Mouse (Mus musculus): ENCODE results near the gene Eif4a2.

Eif4a2 gene

DNA sequence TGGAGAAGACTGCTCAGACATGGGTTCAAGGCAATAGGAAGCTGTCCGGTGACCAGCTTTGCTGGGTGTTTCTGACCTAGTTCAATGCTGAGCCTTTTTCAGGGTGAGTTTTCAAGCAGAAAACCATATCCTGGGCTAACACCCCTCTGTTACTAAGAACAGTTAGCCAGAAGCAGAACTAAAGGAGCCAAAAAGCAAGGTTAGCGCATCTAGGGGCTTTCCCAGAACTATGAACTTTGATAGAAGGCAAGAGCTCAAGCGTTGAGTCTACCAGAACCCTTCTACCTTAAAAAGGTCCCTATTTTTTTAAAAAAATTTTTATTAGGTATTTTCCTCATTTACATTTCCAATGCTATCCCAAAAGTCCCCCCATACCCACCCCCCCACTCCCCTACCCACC is 33.7 kb downstream of the Eif4a2 start:
- no peak for DNase-seq (ENCODE audit: low spot score in 2 of 2)

DNA sequence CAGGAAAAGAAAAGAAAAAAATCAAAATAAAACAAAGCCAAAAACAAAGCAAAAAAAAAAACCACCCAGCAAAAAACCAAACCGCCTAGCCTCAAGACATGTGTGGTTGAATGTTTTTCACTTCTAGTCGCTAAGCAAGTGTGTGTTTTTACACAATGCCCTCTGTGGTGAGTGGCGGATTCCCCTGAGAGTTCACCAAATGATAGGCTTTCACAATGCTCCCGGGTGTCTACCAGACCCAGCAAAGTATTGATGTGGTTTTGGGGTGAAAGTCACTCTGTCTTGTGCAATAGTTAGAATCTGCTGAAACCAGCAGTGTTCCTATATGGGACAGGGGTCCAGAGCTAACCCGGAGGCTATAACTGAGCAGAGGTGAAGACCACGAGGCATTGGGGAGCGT is 37.1 kb downstream of the Eif4a2 start:
- peak in 1 of 2 experiments; percentile 28 for DNase-seq (ENCODE audit: low spot score in 2 of 2)

DNA sequence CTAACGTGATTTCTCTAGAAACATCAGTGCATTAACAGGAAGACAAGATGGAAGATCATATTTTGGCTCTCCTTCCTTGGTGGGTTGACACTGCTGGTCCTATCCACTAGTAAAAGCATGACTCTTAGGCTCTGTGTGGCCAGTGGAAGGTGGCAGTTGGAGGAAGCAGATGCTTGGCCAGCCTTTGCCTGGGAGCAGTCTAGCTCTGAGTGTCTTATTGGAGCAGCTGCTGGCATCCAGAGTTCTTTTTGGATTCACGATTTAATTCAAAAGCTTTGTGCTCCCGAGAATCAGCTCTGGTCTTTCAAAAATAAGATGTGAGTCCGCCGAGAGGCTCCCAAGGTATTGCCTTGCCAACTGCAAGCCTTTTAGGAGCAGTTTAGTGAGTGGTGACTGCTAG is 38.0 kb downstream of the Eif4a2 start:
- DNase-seq (ENCODE audit: low spot score in 2 of 2), result no peak

DNA sequence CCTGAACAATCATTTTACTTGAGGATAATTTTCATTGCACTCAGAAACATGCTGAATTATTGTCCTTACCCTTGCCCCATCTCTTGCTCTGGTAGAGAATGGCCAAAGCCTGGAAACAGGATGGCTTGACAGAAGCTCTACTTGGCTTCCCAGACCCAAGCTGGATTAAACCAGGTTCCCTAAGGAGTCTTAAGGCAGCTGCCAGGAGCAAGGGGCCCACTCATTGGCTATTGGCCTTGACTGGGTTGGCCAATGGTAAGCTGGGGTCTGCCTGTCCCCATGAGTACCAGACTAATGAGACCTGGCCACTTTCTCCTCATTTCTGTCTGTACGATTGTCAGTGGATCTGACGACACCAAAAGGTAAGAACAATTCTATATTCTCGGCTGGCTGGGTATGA is 39.0 kb downstream of the Eif4a2 start, which contains the start of gene Adipoq:
Adipoq (plus strand) TSS at position 257 of the 400 bp plus-strand sequence.
- DNase-seq (ENCODE audit: low spot score in 2 of 2), result peak in 1 of 2 experiments; percentile 38

DNA sequence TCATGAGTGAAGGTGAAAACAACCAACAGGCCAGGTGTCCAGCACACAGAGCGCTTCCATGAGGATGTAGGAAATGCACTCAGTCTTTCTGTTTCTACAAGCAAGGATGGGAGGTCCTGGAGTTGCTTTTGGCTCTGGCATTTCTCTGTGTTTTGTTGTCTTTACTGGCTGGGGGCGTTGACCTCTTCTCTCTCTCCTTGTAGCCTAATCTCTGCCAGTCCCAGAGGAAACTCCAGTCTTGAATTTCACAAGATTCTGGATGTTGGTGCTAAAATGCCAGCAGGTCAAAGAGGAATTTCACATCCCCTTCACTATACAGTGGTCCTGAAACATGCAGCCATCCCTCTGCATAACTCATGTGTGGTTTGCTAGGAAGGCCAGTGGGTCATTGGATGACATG is 41.7 kb downstream of the Eif4a2 start:
- DNase-seq (ENCODE audit: low spot score in 2 of 2), result no peak

DNA sequence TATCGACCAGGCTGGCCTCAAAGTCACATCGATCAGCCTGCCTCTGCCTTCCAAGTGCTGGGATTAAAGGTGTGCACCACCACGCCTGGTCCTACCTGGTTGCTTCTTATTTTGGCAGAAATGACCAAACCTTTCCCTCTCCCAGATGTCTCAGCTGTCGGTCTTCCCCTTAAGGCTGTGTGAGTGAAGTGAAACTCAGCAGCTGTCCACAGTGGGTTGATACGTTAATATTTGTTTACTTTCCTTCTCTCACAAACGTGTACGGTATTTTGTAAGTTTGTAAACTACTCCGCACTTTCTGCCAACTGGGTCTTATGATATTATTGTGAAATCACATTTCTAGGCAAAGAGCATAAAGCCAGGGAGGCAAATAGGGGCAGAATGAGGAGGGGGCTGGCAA is 42.2 kb downstream of the Eif4a2 start:
- no peak for DNase-seq (ENCODE audit: low spot score in 2 of 2)

DNA sequence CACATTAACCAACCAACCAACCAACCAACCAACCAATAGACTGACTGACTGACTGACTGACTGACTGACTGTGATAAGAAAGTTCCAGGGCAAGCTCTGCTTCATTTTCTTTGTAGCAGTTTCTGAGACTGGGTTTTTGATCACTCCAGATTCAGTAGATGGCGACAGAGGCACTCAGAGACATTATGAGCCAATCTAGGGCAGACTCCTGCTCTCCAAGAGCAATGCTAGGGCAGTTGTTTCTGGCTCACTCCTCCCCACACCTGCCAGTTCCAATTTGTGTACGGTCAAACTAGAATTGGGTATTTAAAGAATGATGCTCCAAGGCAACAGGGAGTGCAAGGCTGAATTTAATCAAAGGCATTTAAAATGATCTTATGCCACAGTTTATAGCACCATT is 44.2 kb downstream of the Eif4a2 start:
- peak; percentile 30 to 33 for DNase-seq (ENCODE audit: low spot score in 2 of 2)

DNA sequence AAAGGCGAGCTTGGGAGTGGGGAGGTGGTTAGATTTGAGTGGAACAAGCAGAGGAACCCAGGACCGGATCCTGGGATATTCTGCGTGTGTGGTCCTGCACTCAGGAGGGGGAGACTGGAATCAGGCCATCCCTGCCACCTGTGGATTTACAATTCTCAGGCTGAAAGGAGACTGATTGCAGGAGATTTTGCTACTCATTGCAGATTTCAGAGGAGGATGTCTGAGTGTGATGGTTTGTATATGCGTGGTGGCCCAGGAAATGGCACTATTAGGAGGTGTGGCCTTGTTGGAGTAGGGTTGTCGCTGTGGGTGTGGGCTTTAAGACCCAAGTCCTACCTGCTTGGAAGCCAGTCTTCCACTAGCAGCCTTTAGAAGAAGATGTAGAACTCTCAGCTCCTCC is 47.0 kb downstream of the Eif4a2 start:
- DNase-seq (ENCODE audit: low spot score in 2 of 2), result no peak

DNA sequence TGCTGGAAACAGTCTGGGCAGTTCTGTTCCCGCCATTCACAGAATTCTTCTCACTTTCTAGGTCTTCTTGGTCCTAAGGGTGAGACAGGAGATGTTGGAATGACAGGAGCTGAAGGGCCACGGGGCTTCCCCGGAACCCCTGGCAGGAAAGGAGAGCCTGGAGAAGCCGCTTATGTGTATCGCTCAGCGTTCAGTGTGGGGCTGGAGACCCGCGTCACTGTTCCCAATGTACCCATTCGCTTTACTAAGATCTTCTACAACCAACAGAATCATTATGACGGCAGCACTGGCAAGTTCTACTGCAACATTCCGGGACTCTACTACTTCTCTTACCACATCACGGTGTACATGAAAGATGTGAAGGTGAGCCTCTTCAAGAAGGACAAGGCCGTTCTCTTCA is 49.8 kb downstream of the Eif4a2 start:
- no peak for DNase-seq (ENCODE audit: low spot score in 2 of 2)

DNA sequence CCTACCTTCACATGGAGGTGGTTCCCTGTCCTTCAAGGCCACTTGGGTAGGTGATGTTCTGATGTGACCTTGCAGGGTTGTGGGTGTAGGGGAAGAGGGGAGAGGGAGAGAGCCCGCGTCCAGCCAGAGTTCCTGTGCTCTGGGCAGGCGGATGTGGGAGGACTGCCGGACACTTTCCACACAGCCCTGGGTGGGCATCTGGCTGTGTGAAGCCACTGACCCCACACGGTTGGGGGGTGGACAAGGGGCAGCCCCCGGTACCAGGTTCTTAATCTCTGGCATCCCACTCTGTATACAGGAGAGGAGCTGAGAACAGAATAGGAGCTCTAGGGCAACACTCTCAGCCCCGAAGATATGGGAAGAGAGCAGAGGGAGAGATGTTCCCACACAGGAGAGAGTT is 51.0 kb downstream of the Eif4a2 start:
- DNase-seq (ENCODE audit: low spot score in 2 of 2), result no peak

DNA sequence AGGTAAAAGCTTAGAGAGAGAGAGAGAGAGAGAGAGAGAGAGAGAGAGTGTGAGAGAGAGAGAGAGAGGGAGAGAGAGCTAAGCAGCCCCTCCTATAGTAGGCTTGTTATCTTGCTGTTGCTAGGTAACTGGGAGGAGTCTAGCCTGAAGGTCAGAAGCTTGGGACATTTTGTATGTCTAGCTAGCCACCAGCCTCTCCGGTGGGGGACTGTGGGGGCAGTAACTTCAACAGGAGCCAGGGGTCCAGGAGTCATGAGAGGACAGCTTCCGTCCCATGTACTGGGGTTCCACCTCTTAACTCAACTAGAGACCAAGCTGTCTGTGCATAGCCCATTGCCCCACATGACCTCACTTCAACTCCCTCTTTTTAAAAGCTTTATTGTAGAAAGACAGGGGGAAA is 51.7 kb downstream of the Eif4a2 start:
- no peak for DNase-seq (ENCODE audit: low spot score in 2 of 2)

DNA sequence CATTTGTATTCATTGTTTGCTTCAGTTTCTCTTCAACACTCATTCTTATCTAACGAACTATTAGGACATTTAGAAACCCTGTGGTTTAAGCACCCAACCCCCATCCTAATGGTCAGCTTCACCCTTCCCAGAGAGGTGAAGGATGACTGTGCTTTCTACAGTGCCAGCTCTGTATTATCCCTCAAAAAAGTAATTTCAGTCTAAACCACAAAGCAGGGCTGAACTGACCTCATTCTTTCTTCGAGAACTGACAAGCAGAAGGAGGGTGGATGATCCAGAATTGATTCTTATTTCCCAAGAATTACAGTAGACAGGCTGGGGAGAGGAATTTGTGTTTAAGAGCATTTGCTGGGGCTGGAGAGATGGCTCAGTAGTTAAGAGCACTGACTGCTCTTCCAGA is 52.5 kb downstream of the Eif4a2 start:
- DNase-seq (ENCODE audit: low spot score in 2 of 2), result no peak

DNA sequence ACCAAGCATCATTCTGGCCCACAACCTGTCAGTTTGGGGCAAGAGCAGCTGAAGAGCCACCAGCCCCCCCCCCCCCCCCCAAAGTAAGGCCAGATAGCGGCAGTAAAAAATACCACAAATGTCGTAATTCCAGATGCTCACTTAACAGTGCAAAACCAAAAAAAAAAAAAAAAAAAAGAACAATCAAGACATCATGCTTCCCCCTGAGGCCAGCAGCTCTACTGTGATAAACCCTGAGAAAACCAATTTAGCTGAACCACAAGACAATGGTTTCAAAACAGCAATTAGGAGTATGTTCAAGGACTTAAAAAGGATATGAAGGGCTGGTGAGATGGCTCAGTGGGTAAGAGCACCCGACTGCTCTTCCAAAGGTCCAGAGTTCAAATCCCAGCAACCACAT is 54.9 kb downstream of the Eif4a2 start:
- DNase-seq (ENCODE audit: low spot score in 2 of 2), result no peak

Data from urinary bladder, postnatal 36 days (tissue).